Mouse (Mus musculus): ENCODE measurements around the gene Coro1a. TPM values are rescaled to one million over a fixed set of nuclear protein-coding genes. Genes with fewer than 3 reads are reported as not detected.

The Coro1a gene
- polyA plus RNA-seq (2015; fragmentation: Nextera tagmentation; extraction: Ambion mirVana), result 42.4 and 59.5 TPM in 2 replicates

DNA sequence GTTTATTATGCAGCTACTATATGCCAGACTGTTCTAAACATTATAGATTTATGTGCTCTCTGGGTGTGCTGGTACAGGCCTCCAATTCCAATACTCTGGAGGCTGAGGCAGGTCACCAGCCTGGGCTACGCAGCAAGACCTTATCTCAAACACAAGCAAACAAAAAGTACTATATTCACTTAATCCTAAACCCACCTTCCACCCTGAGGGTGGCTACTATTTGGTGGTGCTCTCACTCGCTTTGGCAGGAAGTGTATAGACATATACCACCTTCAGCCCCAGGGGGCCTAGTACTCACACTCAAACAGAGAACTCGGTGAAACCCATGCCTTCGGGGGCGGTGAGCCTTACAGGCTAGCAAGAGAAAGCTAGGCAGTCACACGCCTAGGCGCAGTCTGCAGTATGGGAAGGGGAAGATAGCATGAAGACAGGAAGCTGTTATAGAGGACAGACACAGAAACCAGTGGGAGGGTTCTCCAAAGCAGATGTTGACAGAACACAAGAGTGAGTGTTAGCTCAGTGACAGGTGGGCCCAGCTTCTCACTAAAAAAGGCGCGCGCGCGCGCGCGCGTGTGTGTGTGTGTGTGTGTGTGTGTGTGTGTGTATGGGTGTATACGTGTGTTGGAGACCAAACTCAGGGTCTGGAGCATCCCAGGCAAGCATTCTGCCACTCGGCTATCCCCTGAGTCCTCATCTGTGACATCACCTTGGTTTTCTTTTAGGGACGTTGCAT lies at the start of gene Coro1a:
Coro1a (minus strand) TSS at position 346 of the 733 bp plus-strand sequence.
- 78% methylated on average over 19 of the region's 19 CpGs for WGBS
- H3K9ac ChIP-seq (ENCODE audit: low read length), result no peak within 1 kb of the TSS
- ATAC-seq (ENCODE audit: low read depth), result no peak
- no peak within 1 kb of the TSS for H3K4me3 ChIP-seq (ENCODE audit: low read length)
- no peak within 1 kb of the TSS for H3K4me2 ChIP-seq (ENCODE audit: low read depth, low read length)
- H3K4me1 ChIP-seq (replicated peaks; ENCODE audit: control insufficient read depth, insufficient read depth, low read length), result peaks cover 10% of the 10 kb centered on the region
- H3K36me3 ChIP-seq (ENCODE audit: control insufficient read depth, insufficient read depth, low read length), result no peaks in the 10 kb centered on the region
- peaks cover 2% of the 10 kb centered on the region; the same call in 1 of the 2 replicates for H3K9me3 ChIP-seq (ENCODE audit: control insufficient read depth, low read length)
- peaks cover 15% of the 10 kb centered on the region for H3K27me3 ChIP-seq (ENCODE audit: control insufficient read depth, insufficient read depth, low read depth, low read length)
- no peak within 1 kb of the TSS for H3K27ac ChIP-seq (ENCODE audit: low read length)

DNA sequence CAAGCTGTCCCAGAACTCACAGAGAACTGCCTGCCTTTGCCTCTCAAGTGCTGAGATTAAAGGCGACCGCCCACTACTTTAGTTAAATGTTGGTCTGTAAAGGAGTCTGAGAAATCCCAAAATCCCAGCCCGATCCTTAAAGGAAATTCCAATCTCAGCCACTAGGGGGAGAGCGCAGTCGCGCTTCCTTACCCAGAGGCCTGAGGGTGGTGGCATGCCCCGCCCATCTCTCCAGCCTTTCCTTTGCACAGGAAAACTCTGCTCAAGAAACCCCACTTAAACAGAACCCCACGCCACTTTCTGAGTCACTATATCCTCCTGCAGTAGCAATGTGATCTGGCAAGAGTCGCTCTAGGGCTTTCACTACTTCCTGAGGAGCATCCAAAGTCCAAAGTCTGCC lies 47.3 kb upstream of the Coro1a start:
- no peaks in the 10 kb centered on the region for H3K36me3 ChIP-seq (ENCODE audit: control insufficient read depth, insufficient read depth, low read length)
- peak overlapping the region; percentile 53 for H3K27ac ChIP-seq (ENCODE audit: low read length)
- no peaks in the 10 kb centered on the region for H3K9me3 ChIP-seq (ENCODE audit: control insufficient read depth, low read length)
- H3K4me3 ChIP-seq (ENCODE audit: low read length), result no peak overlapping the region
- peak overlapping the region; percentile 13 for H3K4me2 ChIP-seq (ENCODE audit: low read depth, low read length)
- H3K27me3 ChIP-seq (ENCODE audit: control insufficient read depth, insufficient read depth, low read depth, low read length), result no peaks in the 10 kb centered on the region
- peak overlapping the region; percentile 64 for H3K9ac ChIP-seq (ENCODE audit: low read length)
- H3K4me1 ChIP-seq (replicated peaks; ENCODE audit: control insufficient read depth, insufficient read depth, low read length), result peaks cover 3% of the 10 kb centered on the region; the same call in 1 of the 2 replicates
- WGBS, result under 1% methylated on average over 9 of the region's 9 CpGs
- ATAC-seq (ENCODE audit: low read depth), result peak; percentile 73

DNA sequence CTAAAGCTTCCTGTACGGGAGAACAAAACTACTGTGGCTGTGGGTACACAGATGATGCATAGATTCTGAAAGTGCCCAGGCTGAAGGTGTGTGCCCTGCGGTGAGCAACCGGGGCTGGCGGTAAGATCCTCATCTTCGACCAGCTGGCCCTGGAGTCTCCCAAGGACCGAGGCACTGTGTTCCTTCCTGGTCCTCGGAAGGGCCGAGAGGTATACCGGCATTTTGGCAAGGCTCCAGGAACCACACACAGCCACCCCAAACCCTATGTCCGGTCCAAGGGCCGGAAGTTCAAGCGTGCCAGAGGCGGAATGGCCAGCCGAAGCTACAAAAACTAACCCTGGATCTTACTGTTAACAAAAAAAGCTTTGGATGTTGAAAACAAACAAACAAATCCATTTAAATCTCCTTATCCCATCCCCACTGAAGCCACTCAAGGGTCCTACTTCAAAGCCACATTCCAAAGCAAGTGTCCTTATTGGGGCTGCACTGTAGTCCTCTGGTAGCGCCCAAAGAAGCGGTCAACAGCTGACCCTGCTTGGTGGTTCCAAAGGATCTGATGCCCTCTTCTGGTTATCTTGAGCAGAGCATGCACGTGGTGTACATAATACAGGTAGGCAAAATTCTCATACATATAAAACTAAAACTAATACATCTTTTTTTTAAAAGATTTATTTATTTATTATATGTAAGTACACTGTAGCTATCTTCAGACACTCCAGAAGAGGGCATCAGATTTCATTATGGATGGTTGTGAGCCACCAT lies 42.2 kb upstream of the Coro1a start:
- H3K9me3 ChIP-seq (ENCODE audit: control insufficient read depth, low read length), result no peaks in the 10 kb centered on the region
- no peak overlapping the region for H3K9ac ChIP-seq (ENCODE audit: low read length)
- H3K27ac ChIP-seq (ENCODE audit: low read length), result no peak overlapping the region
- no peak overlapping the region for H3K4me3 ChIP-seq (ENCODE audit: low read length)
- WGBS, result 83% methylated on average over 17 of the region's 17 CpGs
- no peak for ATAC-seq (ENCODE audit: low read depth)
- H3K27me3 ChIP-seq (ENCODE audit: control insufficient read depth, insufficient read depth, low read depth, low read length), result no peaks in the 10 kb centered on the region
- H3K36me3 ChIP-seq (ENCODE audit: control insufficient read depth, insufficient read depth, low read length), result no peaks in the 10 kb centered on the region
- no peak overlapping the region for H3K4me2 ChIP-seq (ENCODE audit: low read depth, low read length)
- H3K4me1 ChIP-seq (replicated peaks; ENCODE audit: control insufficient read depth, insufficient read depth, low read length), result no peaks in the 10 kb centered on the region; the same call in 1 of the 2 replicates

DNA sequence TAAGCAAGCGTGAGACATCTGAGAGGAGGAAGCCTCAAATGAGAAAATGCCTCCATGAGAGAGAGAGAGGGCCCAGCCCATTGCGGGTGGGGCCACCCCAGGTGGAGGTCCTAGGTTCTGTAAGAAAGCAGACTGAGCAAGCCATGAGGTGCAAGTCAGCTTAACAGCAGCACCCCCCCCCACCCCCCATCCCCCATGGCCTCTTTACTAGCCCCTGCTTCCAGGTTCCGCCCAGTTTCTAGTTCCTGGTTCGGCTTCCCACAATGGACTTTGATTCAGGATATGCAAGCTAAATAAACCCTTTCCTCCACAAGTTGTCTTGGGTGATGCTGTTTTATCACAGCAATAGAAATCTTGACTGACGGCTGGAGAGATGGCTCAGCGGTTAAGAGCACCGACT lies 41.2 kb upstream of the Coro1a start:
- Histone ChIP-seq H3K9ac (ENCODE audit: low read length) (no peak overlapping the region), H3K9me3 (ENCODE audit: control insufficient read depth, low read length) (no peaks in the 10 kb centered on the region), H3K4me3 (ENCODE audit: low read length) (no peak overlapping the region), H3K4me1 (replicated peaks; ENCODE audit: control insufficient read depth, insufficient read depth, low read length) (no peaks in the 10 kb centered on the region; the same call in 1 of the 2 replicates), H3K27ac (ENCODE audit: low read length) (0 out of 2 replicates have a peak overlapping the region, but pooled peaks have one; percentile 16), H3K27me3 (ENCODE audit: control insufficient read depth, insufficient read depth, low read depth, low read length) (no peaks in the 10 kb centered on the region), H3K36me3 (ENCODE audit: control insufficient read depth, insufficient read depth, low read length) (no peaks in the 10 kb centered on the region), H3K4me2 (ENCODE audit: low read depth, low read length) (no peak overlapping the region)
- WGBS, result 58% methylated on average over 7 of the region's 7 CpGs
- no peak for ATAC-seq (ENCODE audit: low read depth)

- no peaks in the 10 kb centered on the region for H3K27me3 ChIP-seq (ENCODE audit: control insufficient read depth, insufficient read depth, low read depth, low read length)
- H3K36me3 ChIP-seq (ENCODE audit: control insufficient read depth, insufficient read depth, low read length), result no peaks in the 10 kb centered on the region
- WGBS, result 14% methylated on average over 6 of the region's 6 CpGs
- no peak overlapping the region for H3K4me3 ChIP-seq (ENCODE audit: low read length)
- no peak overlapping the region for H3K27ac ChIP-seq (ENCODE audit: low read length)
- H3K9ac ChIP-seq (ENCODE audit: low read length), result no peak overlapping the region
- no peak for ATAC-seq (ENCODE audit: low read depth)
- H3K4me2 ChIP-seq (ENCODE audit: low read depth, low read length), result no peak overlapping the region
- H3K4me1 ChIP-seq (replicated peaks; ENCODE audit: control insufficient read depth, insufficient read depth, low read length), result no peaks in the 10 kb centered on the region; the same call in 1 of the 2 replicates
- no peaks in the 10 kb centered on the region for H3K9me3 ChIP-seq (ENCODE audit: control insufficient read depth, low read length)
These were observed 39.2 kb upstream of the Coro1a start for GRCm38 (mm10) chr7:126746798-126747197.

DNA sequence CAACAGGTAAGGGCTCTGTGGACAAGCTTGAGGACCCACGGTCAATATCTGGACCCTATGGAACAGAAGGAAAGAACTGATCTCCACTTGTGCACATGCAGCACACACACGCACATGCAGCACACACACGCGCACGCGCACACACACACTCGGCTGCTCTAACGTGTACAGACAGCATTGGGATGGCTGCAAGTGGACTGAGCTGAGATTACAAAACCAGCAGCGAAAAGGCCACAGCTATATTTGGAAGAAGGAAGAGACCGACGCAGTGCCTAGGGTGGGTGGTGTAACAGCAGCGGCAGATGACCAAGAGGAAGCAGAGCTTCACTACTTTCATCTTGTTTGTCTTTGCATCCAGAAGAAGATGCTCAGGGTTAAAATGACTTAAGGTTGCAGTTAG lies 38.5 kb upstream of the Coro1a start:
- Histone ChIP-seq H3K4me2 (ENCODE audit: low read depth, low read length) (no peak overlapping the region), H3K27ac (ENCODE audit: low read length) (no peak overlapping the region), H3K9ac (ENCODE audit: low read length) (no peak overlapping the region), H3K4me3 (ENCODE audit: low read length) (no peak overlapping the region), H3K4me1 (replicated peaks; ENCODE audit: control insufficient read depth, insufficient read depth, low read length) (no peaks in the 10 kb centered on the region; the same call in 1 of the 2 replicates), H3K27me3 (ENCODE audit: control insufficient read depth, insufficient read depth, low read depth, low read length) (no peaks in the 10 kb centered on the region), H3K36me3 (ENCODE audit: control insufficient read depth, insufficient read depth, low read length) (no peaks in the 10 kb centered on the region), H3K9me3 (ENCODE audit: control insufficient read depth, low read length) (no peaks in the 10 kb centered on the region)
- WGBS, result 81% methylated on average over 12 of the region's 12 CpGs
- ATAC-seq (ENCODE audit: low read depth), result no peak

DNA sequence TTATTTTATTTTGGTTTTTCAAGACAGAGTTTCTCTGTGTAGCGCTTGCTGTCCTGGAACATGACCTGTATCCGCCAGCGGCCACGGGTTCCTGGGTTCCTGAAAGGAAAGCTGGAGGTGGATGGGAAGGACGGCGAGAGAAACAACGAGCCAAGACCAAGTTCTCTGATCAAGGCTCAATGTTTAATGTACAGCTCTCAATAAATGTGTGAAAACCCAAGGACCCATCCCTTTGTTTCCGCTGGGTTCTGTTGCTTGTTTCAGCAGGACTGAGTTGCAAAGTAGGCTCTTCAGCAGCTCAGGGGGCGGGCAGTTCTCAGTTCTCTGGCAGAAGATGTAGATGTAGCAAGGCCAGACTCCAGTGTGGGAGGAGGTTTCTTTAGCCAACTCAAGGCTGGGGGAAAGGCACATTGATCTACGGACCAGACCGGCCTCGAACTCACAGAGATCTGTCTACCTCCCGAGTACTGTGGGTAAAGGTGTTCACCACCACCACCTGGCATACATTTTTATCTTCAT lies 34.4 kb upstream of the Coro1a start:
- Histone ChIP-seq H3K4me1 (replicated peaks; ENCODE audit: control insufficient read depth, insufficient read depth, low read length) (no peaks in the 10 kb centered on the region), H3K4me3 (ENCODE audit: low read length) (no peak overlapping the region), H3K4me2 (ENCODE audit: low read depth, low read length) (no peak overlapping the region), H3K27me3 (ENCODE audit: control insufficient read depth, insufficient read depth, low read depth, low read length) (no peaks in the 10 kb centered on the region), H3K9ac (ENCODE audit: low read length) (no peak overlapping the region), H3K36me3 (ENCODE audit: control insufficient read depth, insufficient read depth, low read length) (no peaks in the 10 kb centered on the region), H3K27ac (ENCODE audit: low read length) (no peak overlapping the region), H3K9me3 (ENCODE audit: control insufficient read depth, low read length) (no peaks in the 10 kb centered on the region)
- ATAC-seq (ENCODE audit: low read depth), result no peak
- 87% methylated on average over 13 of the region's 13 CpGs for WGBS

DNA sequence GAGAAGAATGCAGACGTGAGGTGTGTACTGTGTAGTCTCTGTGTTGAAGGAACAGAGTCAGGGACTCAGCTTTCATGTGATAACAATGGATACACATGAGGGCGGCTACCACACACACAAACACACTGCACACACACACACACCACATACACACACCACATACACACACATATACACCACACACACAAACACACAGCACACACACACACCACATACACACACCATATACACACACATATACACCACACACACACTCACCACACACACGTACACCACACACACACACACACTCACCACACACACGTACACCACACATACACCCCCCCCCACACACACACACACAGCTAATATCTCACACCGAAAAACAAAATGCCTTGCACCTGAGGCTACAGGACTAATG lies 33.9 kb upstream of the Coro1a start:
- Histone ChIP-seq H3K36me3 (ENCODE audit: control insufficient read depth, insufficient read depth, low read length) (no peaks in the 10 kb centered on the region), H3K9me3 (ENCODE audit: control insufficient read depth, low read length) (no peaks in the 10 kb centered on the region), H3K4me2 (ENCODE audit: low read depth, low read length) (no peak overlapping the region), H3K27me3 (ENCODE audit: control insufficient read depth, insufficient read depth, low read depth, low read length) (no peaks in the 10 kb centered on the region), H3K27ac (ENCODE audit: low read length) (no peak overlapping the region), H3K4me1 (replicated peaks; ENCODE audit: control insufficient read depth, insufficient read depth, low read length) (no peaks in the 10 kb centered on the region), H3K4me3 (ENCODE audit: low read length) (no peak overlapping the region), H3K9ac (ENCODE audit: low read length) (no peak overlapping the region)
- no peak for ATAC-seq (ENCODE audit: low read depth)
- 73% methylated on average over 5 of the region's 5 CpGs for WGBS

GRCm38 (mm10) chr7:126740977-126741376 lies 33.4 kb upstream of the Coro1a start:
- Histone ChIP-seq H3K4me1 (replicated peaks; ENCODE audit: control insufficient read depth, insufficient read depth, low read length) (no peaks in the 10 kb centered on the region), H3K4me3 (ENCODE audit: low read length) (no peak overlapping the region), H3K4me2 (ENCODE audit: low read depth, low read length) (no peak overlapping the region), H3K27me3 (ENCODE audit: control insufficient read depth, insufficient read depth, low read depth, low read length) (no peaks in the 10 kb centered on the region), H3K9ac (ENCODE audit: low read length) (no peak overlapping the region), H3K9me3 (ENCODE audit: control insufficient read depth, low read length) (no peaks in the 10 kb centered on the region), H3K36me3 (ENCODE audit: control insufficient read depth, insufficient read depth, low read length) (no peaks in the 10 kb centered on the region), H3K27ac (ENCODE audit: low read length) (no peak overlapping the region)
- WGBS, result 71% methylated on average over 5 of the region's 5 CpGs
- ATAC-seq (ENCODE audit: low read depth), result no peak

Data from lung, embryonic 16.5 days (tissue).